Mouse (Mus musculus) CH12.LX (cell line): ENCODE results near the gene Ppm1a. TPM values are rescaled to one million over a fixed set of nuclear protein-coding genes. Genes with fewer than 3 reads are reported as not detected.

Source experiments
- DNase-seq: peaks from one replicate; pipeline ENCODE4 v3.0.0-alpha.2; 2013; ENCODE audit errors: extremely low read depth
- H3K27ac ChIP-seq: 2 replicates; pipeline ENCODE4 v1.5.1; 2012; ENCODE audit warnings: low read depth, mild to moderate bottlenecking, control low read depth, moderate library complexity; ENCODE audit not compliant: insufficient read depth
- H3K27me3 ChIP-seq: replicated peaks from 2 replicates; pipeline ENCODE3; 2012; ENCODE audit warnings: inconsistent platforms
- H3K36me3 ChIP-seq, 2 experiments: replicated peaks in 1 of 2; 2 replicates each; pipeline versions ENCODE3 to v1.6.1; 2012; ENCODE audit warnings: inconsistent platforms in 1 of 2, low read length in 1 of 2, mild to moderate bottlenecking in 1 of 2, mixed read lengths in 1 of 2, moderate library complexity in 1 of 2; ENCODE audit not compliant: control insufficient read depth in 1 of 2, insufficient read depth in 1 of 2
- H3K4me1 ChIP-seq, 2 experiments: 2 replicates each; pipeline ENCODE4 v1.6.1; 2012; ENCODE audit warnings: inconsistent platforms in 1 of 2, moderate library complexity in 1 of 2; ENCODE audit not compliant: insufficient read depth in 2 of 2, control insufficient read depth in 1 of 2
- H3K4me2 ChIP-seq: 2 replicates; pipeline ENCODE4 v1.6.1; 2012; ENCODE audit warnings: low read depth, mild to moderate bottlenecking, control low read depth; ENCODE audit not compliant: poor library complexity, insufficient read depth, severe bottlenecking
- H3K4me3 ChIP-seq, 3 experiments: fragments of 150-350 bp in 1 of 3; sonication (generic) in 1 of 3; replicated peaks in 1 of 3; 2 replicates each; pipeline versions ENCODE3 to v1.5.1; 2011 to 2012; ENCODE audit warnings: low read depth in 2 of 3, low read length in 2 of 3, mild to moderate bottlenecking in 2 of 3, moderate library complexity in 2 of 3, control low read depth in 1 of 3, improper control_type of control experiment in 1 of 3, inconsistent platforms in 1 of 3, mixed read lengths in 1 of 3; ENCODE audit not compliant: poor library complexity in 1 of 3
- H3K79me2 ChIP-seq: replicated peaks from 2 replicates; pipeline ENCODE4 v1.6.1; 2012; ENCODE audit warnings: mild to moderate bottlenecking, moderate library complexity; ENCODE audit not compliant: control insufficient read depth, poor library complexity, insufficient read depth, severe bottlenecking; ENCODE audit errors: extremely low read depth
- H3K9ac ChIP-seq: 2 replicates; pipeline ENCODE4 v1.6.1; 2012; ENCODE audit warnings: low read depth, mild to moderate bottlenecking, control low read depth, moderate library complexity; ENCODE audit not compliant: insufficient read depth
- H3K9me3 ChIP-seq: replicated peaks from 2 replicates; pipeline ENCODE3; 2012; ENCODE audit warnings: low read length, inconsistent platforms, mixed read lengths
- CHD2 ChIP-seq: IDR thresholded peaks from 2 replicates; pipeline ENCODE4 v1.6.1; 2011; ENCODE audit warnings: low read length, improper control_type of control experiment
- E2F4 ChIP-seq: IDR thresholded peaks from 2 replicates; pipeline ENCODE4 v1.6.1; 2011; ENCODE audit warnings: low read depth, low read length, improper control_type of control experiment; ENCODE audit not compliant: insufficient replicate concordance
- ELF1 ChIP-seq: IDR thresholded peaks from 2 replicates; pipeline ENCODE4 v1.6.1; 2014; ENCODE audit warnings: low read depth, mild to moderate bottlenecking, inconsistent platforms, low read length, improper control_type of control experiment
- EP300 ChIP-seq: IDR thresholded peaks from 2 replicates; pipeline ENCODE4 v1.6.1; 2011; ENCODE audit warnings: low read length, improper control_type of control experiment
- ETS1 ChIP-seq: conservative IDR thresholded peaks from 2 replicates; pipeline ENCODE4 v1.6.1; 2012; ENCODE audit warnings: low read depth, mild to moderate bottlenecking, inconsistent platforms, low read length, improper control_type of control experiment, moderate library complexity
- GABPA ChIP-seq: IDR thresholded peaks from 2 replicates; pipeline ENCODE4 v1.6.1; 2012; ENCODE audit warnings: low read depth, low read length, improper control_type of control experiment, inconsistent platforms; ENCODE audit not compliant: insufficient replicate concordance
- HCFC1 ChIP-seq: IDR thresholded peaks from 2 replicates; pipeline ENCODE4 v1.6.1; 2012; ENCODE audit warnings: low read depth, mild to moderate bottlenecking, inconsistent platforms, low read length, improper control_type of control experiment
- IRF4 ChIP-seq: IDR thresholded peaks from 2 replicates; pipeline ENCODE4 v1.6.1; 2014; ENCODE audit warnings: low read depth, mild to moderate bottlenecking, inconsistent platforms, low read length, improper control_type of control experiment
- JUND ChIP-seq: conservative IDR thresholded peaks from 2 replicates; pipeline ENCODE4 v1.6.1; 2011; ENCODE audit warnings: low read depth, low read length, improper control_type of control experiment
- MAFK ChIP-seq: IDR thresholded peaks from 2 replicates; pipeline ENCODE4 v1.6.1; 2011; ENCODE audit warnings: low read length, improper control_type of control experiment; ENCODE audit not compliant: insufficient replicate concordance
- MAX ChIP-seq: IDR thresholded peaks from 2 replicates; pipeline ENCODE4 v1.6.1; 2011; ENCODE audit warnings: low read length, improper control_type of control experiment
- MEF2A ChIP-seq: IDR thresholded peaks from 2 replicates; pipeline ENCODE4 v1.6.1; 2014; ENCODE audit warnings: low read depth, mild to moderate bottlenecking, inconsistent platforms, low read length, improper control_type of control experiment, borderline replicate concordance
- MXI1 ChIP-seq: IDR thresholded peaks from 2 replicates; pipeline ENCODE4 v1.6.1; 2011; ENCODE audit warnings: mild to moderate bottlenecking, low read depth, low read length, improper control_type of control experiment
- MYC ChIP-seq: IDR thresholded peaks from 2 replicates; pipeline ENCODE4 v1.6.1; 2011; ENCODE audit warnings: low read depth, mild to moderate bottlenecking, improper control_type of control experiment, low read length
- NELFE ChIP-seq: IDR thresholded peaks from 2 replicates; pipeline ENCODE4 v1.6.1; 2011; ENCODE audit warnings: low read depth, low read length, improper control_type of control experiment
- NRF1 ChIP-seq: IDR thresholded peaks from 2 replicates; pipeline ENCODE4 v1.6.1; 2014; ENCODE audit warnings: low read depth, mild to moderate bottlenecking, inconsistent platforms, low read length, improper control_type of control experiment, moderate library complexity
- PAX5 ChIP-seq: IDR thresholded peaks from 2 replicates; pipeline ENCODE4 v1.6.1; 2012; ENCODE audit warnings: low read length, inconsistent platforms, mixed read lengths
- POLR2A ChIP-seq: IDR thresholded peaks from 2 replicates; pipeline ENCODE4 v1.6.1; 2011; ENCODE audit warnings: low read depth, mild to moderate bottlenecking, improper control_type of control experiment, low read length
- RAD21 ChIP-seq: IDR thresholded peaks from 2 replicates; pipeline ENCODE4 v1.6.1; 2011; ENCODE audit warnings: low read depth, mild to moderate bottlenecking, low read length, improper control_type of control experiment, moderate library complexity
- RCOR1 ChIP-seq: conservative IDR thresholded peaks from 2 replicates; pipeline ENCODE4 v1.6.1; 2012; ENCODE audit warnings: low read depth, mild to moderate bottlenecking, inconsistent platforms, low read length, improper control_type of control experiment
- TCF12 ChIP-seq: IDR thresholded peaks from 2 replicates; pipeline ENCODE4 v1.6.1; 2014; ENCODE audit warnings: low read depth, mild to moderate bottlenecking, inconsistent platforms, low read length, improper control_type of control experiment
- ZC3H11A ChIP-seq: IDR thresholded peaks from 2 replicates; pipeline ENCODE4 v1.6.1; 2012; ENCODE audit warnings: low read depth, mild to moderate bottlenecking, inconsistent platforms, low read length, improper control_type of control experiment
- ZMIZ1 ChIP-seq: IDR thresholded peaks from 2 replicates; pipeline ENCODE4 v1.6.1; 2012; ENCODE audit warnings: low read depth, mild to moderate bottlenecking, inconsistent platforms, low read length, improper control_type of control experiment
- ZNF384 ChIP-seq: IDR thresholded peaks from 2 replicates; pipeline ENCODE4 v1.6.1; 2012; ENCODE audit warnings: low read depth, low read length, improper control_type of control experiment, inconsistent platforms
- dilution Hi-C: fragments of 300-500 bp; cut with MboI; formaldehyde crosslinking; loops from 2 replicates; pipeline ENCODE4 v1.14.3; 2020; ENCODE audit warnings: low sequenced_read_pairs; ENCODE audit not compliant: extremely low pct_unique_long_range_greater_than_20kb, extremely low pct_ligation_motif_present
- in situ Hi-C: fragments of 300-500 bp; cut with MboI; formaldehyde crosslinking; loops from 3 replicates; pipeline ENCODE4 v1.14.3; 2019; ENCODE audit warnings: low sequenced_read_pairs, low pct_ligation_motif_present, low pct_unique_long_range_greater_than_20kb, mixed read lengths
- polyA plus RNA-seq: library from polyadenylated mRNA; unstranded; fragments of >175 nt; gene quantifications from 2 replicates; pipeline ENCODE4 v1.2.1, GENCODE M21; 2012; ENCODE audit warnings: low read depth; ENCODE audit not compliant: insufficient read length
- total RNA-seq, 2 experiments: library from RNA; depleted of rRNA; stranded (reverse); fragments of 300-350 nt in 1 of 2; fragments of >200 nt in 1 of 2; gene quantifications; 2 replicates each; pipeline ENCODE4 v1.2.3; 2012 to 2014

The Ppm1a gene
- total and polyA plus RNA-seq, 3 experiments = 78.8 to 112 (median 98.4) TPM

GRCm38 (mm10) chr12:72727021-72727420 lies 30.2 kb upstream of the Ppm1a start:
- in situ Hi-C loops (no loop called here), dilution Hi-C loops (no loop called here)
- no peak overlapping the region for H3K4me2 ChIP-seq

GRCm38 (mm10) chr12:72727611-72728010 lies 29.6 kb upstream of the Ppm1a start:
- no peak for DNase-seq
- H3K9ac ChIP-seq = no peak overlapping the region
- TF ChIP-seq PAX5 = no peak
- TF ChIP-seq TCF12 = no peak
- no peak for TF ChIP-seq MYC
- no peak for TF ChIP-seq MAX
- no peak for TF ChIP-seq E2F4
- no peak for TF ChIP-seq MEF2A
- TF ChIP-seq POLR2A = no peak
- no peak for TF ChIP-seq ZNF384
- no peak for TF ChIP-seq NELFE
- no peak for TF ChIP-seq GABPA
- no peak for TF ChIP-seq ETS1
- no peak for TF ChIP-seq NRF1
- no peak for TF ChIP-seq RAD21
- no peak for TF ChIP-seq ZC3H11A
- TF ChIP-seq, all 38 proteins: peak for 0
- Histone ChIP-seq H3K27me3 (no peaks in the 10 kb centered on the region), H3K9me3 (no peaks in the 10 kb centered on the region), H3K36me3 (no peaks in the 10 kb centered on the region), H3K4me2 (no peak overlapping the region), H3K4me3 (no peak overlapping the region), H3K27ac (no peak overlapping the region), H3K4me1 (peaks cover 0 to 6% of the 10 kb centered on the region in 2 experiments; a peak in 1 of 4 replicates), H3K79me2 (no peaks in the 10 kb centered on the region)
- dilution Hi-C loops (no loop called here), in situ Hi-C loops (no loop called here)

More at GRCm38 (mm10) chr12:72727021-72727420, 30.2 kb upstream of the Ppm1a start:
- no peaks in the 10 kb centered on the region for H3K27me3 ChIP-seq
- no peak overlapping the region for H3K9ac ChIP-seq
- no peak for TF ChIP-seq MEF2A
- TF ChIP-seq MAFK = no peak
- TF ChIP-seq EP300 = no peak
- no peak for TF ChIP-seq RAD21
- no peak for TF ChIP-seq ZNF384
- TF ChIP-seq HCFC1 = no peak
- no peak for TF ChIP-seq CHD2
- no peak for TF ChIP-seq ZC3H11A
- no peak for TF ChIP-seq JUND
- no peak for TF ChIP-seq TCF12
- TF ChIP-seq ETS1 = no peak
- TF ChIP-seq IRF4 = no peak
- TF ChIP-seq ELF1 = no peak
- TF ChIP-seq NELFE = no peak
- TF ChIP-seq GABPA = no peak
- no peak for TF ChIP-seq RCOR1
- TF ChIP-seq ZMIZ1 = no peak
- TF ChIP-seq MXI1 = no peak
- no peak overlapping the region for H3K27ac ChIP-seq
- H3K4me1 ChIP-seq = peaks cover 0 to 6% of the 10 kb centered on the region in 2 experiments; a peak in 1 of 4 replicates
- no peaks in the 10 kb centered on the region for H3K9me3 ChIP-seq
- DNase-seq = no peak
- H3K4me3 ChIP-seq = no peak overlapping the region
- H3K79me2 ChIP-seq = no peaks in the 10 kb centered on the region
- H3K36me3 ChIP-seq = no peaks in the 10 kb centered on the region
